Mouse (Mus musculus) T-helper 1 cell (primary cell): ENCODE measurements around the gene Col19a1.

Experiments used
- in situ Hi-C: fragments of 300-600 bp; cut with MboI, MseI; formaldehyde crosslinking; loops from one replicate; pipeline ENCODE4 v1.15.1; 2025; ENCODE audit warnings: high pct_unique_total_duplicates

Gene Col19a1

GRCm38 (mm10) chr1:24316490-24316889 lies 270.8 kb downstream of the Col19a1 start:
- in situ Hi-C loops = no loop called here

- in situ Hi-C loops = no loop called here
Observed at GRCm38 (mm10) chr1:24310847-24311246, 276.4 kb downstream of the Col19a1 start.

GRCm38 (mm10) chr1:24310193-24310592 lies 277.1 kb downstream of the Col19a1 start:
- in situ Hi-C loops = no loop called here

- in situ Hi-C loops = no loop called here
Observed at GRCm38 (mm10) chr1:24303077-24303476, 284.2 kb downstream of the Col19a1 start.

- in situ Hi-C loops = no loop called here
Observed at GRCm38 (mm10) chr1:24302674-24303073, 284.6 kb downstream of the Col19a1 start.

- in situ Hi-C loops = no loop called here
Observed at GRCm38 (mm10) chr1:24300700-24301099, 286.6 kb downstream of the Col19a1 start.

- in situ Hi-C loops = no loop called here
Observed at GRCm38 (mm10) chr1:24294979-24295942, 292.0 kb downstream of the Col19a1 start.

GRCm38 (mm10) chr1:24292515-24292914 lies 294.8 kb downstream of the Col19a1 start:
- in situ Hi-C loops = no loop called here

- in situ Hi-C loops = no loop called here
Observed at GRCm38 (mm10) chr1:24286360-24286759, 300.9 kb downstream of the Col19a1 start.

- in situ Hi-C loops = no loop called here
Observed at GRCm38 (mm10) chr1:24267022-24267421, 320.2 kb downstream of the Col19a1 start.

GRCm38 (mm10) chr1:24261181-24261580 lies 326.1 kb downstream of the Col19a1 start:
- in situ Hi-C loops = no loop called here

- in situ Hi-C loops = no loop called here
Observed at GRCm38 (mm10) chr1:24259419-24259818, 327.9 kb downstream of the Col19a1 start.

GRCm38 (mm10) chr1:24257961-24258360 lies 329.3 kb downstream of the Col19a1 start:
- in situ Hi-C loops = no loop called here

- in situ Hi-C loops = no loop called here
Observed at GRCm38 (mm10) chr1:24249105-24249664, 338.1 kb downstream of the Col19a1 start.

- in situ Hi-C loops = no loop called here
Observed at GRCm38 (mm10) chr1:24248294-24249104, 338.8 kb downstream of the Col19a1 start.

GRCm38 (mm10) chr1:24245700-24246375 lies 341.4 kb downstream of the Col19a1 start:
- in situ Hi-C loops = no loop called here

- in situ Hi-C loops = no loop called here
Observed at GRCm38 (mm10) chr1:24244931-24245330, 342.3 kb downstream of the Col19a1 start.

- in situ Hi-C loops = no loop called here
Observed at GRCm38 (mm10) chr1:24240039-24240691, 347.1 kb downstream of the Col19a1 start.

- in situ Hi-C loops = no loop called here
Observed at GRCm38 (mm10) chr1:24236330-24236729, 350.9 kb downstream of the Col19a1 start.

GRCm38 (mm10) chr1:24231504-24232270 lies 355.6 kb downstream of the Col19a1 start:
- in situ Hi-C loops = no loop called here
